Mouse (Mus musculus) T-helper 17 cell (primary cell): ENCODE data around the gene Jph2.
"Not testable (repeated sequence)": the region's sequence is repeated elsewhere in the genome, so short reads cannot be mapped to it uniquely, and the experiment has no call there.

Experiments used
- in situ Hi-C, 2 experiments: fragments of 300-600 bp; cut with MboI, MseI; formaldehyde crosslinking; loops; 1 replicate in 1 of 2; 2 replicates in 1 of 2; pipeline ENCODE4 v1.15.1; 2025; ENCODE audit warnings: high pct_unique_total_duplicates in 2 of 2

Jph2 gene

GRCm38 (mm10) chr2:163411840-163412239 lies 14.0 kb upstream of the Jph2 start:
- in situ Hi-C loops = no loop called here

DNA sequence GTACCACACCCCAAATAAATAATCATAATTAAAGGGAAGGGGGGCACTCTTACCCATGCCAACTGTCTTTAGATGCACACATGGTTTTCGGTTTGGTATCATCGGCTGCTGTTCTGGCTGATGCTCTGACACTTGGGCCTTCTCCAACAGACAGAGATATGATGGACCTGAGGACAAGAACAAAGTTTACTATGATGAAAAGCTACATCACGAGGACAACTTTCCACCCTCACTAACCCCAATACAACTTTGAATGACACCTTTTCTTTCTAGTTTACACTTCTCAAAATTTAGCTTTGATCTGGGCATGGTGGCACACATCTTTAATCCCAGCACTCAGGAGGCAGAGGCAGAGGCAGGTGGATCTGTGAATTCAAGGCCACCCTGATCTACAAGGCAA lies 13.6 kb upstream of the Jph2 start:
- in situ Hi-C loops = not testable (repeated sequence)

DNA sequence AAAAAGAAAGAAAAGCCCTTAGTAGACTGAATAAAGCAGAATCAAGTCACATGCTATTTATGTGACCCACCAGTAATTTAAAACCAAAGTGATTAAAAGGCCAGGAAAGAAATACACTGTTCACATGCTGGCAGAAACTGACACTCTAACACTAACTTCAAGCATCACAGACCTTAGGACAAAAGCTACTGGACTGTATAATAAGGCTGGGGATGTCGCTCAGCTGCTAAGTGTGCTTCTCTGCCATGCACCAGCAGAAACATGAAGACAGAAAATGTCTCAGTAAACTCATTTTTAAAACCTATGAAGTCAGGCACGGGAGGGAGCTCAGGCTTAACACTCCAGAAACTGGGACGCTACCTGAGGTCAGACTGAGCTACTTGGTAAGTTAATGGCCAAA lies 12.4 kb upstream of the Jph2 start:
- in situ Hi-C loops = no loop called here

- in situ Hi-C loops = no loop called here
Observed at GRCm38 (mm10) chr2:163404037-163404815, 6.4 kb upstream of the Jph2 start.

DNA sequence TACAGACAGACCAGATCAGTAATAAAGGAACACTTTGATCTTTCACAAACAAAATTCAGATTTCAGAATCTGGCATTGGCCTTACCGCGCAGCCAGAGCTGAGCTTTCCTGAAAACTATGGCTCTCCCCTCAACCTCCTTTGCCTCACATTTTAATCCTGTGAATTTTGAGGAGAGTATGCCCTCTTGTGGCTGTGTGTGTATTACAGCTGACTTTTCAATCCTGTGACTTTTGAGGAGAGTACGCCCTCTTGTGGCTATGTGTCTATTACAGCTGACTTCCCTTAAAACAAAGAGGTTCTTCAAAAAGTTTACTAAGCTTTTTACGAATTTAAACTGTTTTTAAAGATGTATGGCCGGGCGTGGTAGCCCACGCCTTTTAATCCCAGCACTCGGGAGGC lies 3.4 kb upstream of the Jph2 start:
- in situ Hi-C loops = no loop called here

- in situ Hi-C loops = loop anchor here in 1 of 2 experiments (5.0 kb wide), 1 partner anchor 57 kb away; no protein-coding TSS in a partner anchor
Observed at GRCm38 (mm10) chr2:163399222-163399621, 1.4 kb upstream of the Jph2 start.

DNA sequence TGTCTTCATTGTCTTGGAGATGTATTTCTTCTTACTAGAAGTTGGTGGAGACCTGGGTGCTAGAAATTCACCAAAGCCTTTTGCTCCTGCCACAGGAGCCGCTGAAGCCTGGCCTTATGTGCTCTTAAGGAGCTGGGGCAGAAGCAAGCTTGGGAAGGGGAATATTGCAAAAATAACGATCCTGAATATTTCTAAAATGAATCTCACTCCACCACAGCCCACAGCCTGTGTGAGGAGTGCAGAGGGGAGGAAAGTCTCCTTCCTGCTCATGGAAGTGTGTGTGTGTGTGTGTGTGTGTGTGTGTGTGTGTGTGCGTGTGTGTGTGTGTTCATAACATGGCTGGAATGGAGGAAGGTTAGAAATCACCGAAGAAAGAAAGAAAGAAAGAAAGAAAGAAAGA lies 977 bp upstream of the Jph2 start:
- in situ Hi-C loops = loop anchor here in 1 of 2 experiments (5.0 kb wide), 1 partner anchor 56 kb away; no protein-coding TSS in a partner anchor

- in situ Hi-C loops = loop anchor here in 1 of 2 experiments (5.0 kb wide), 1 partner anchor 55 kb away; no protein-coding TSS in a partner anchor
Observed at GRCm38 (mm10) chr2:163397071-163397470, 722 bp downstream of the Jph2 start.

GRCm38 (mm10) chr2:163394977-163395376 lies 2.8 kb downstream of the Jph2 start:
- in situ Hi-C loops = loop anchor here in 1 of 2 experiments (5.0 kb wide), 1 partner anchor 53 kb away; no protein-coding TSS in a partner anchor

DNA sequence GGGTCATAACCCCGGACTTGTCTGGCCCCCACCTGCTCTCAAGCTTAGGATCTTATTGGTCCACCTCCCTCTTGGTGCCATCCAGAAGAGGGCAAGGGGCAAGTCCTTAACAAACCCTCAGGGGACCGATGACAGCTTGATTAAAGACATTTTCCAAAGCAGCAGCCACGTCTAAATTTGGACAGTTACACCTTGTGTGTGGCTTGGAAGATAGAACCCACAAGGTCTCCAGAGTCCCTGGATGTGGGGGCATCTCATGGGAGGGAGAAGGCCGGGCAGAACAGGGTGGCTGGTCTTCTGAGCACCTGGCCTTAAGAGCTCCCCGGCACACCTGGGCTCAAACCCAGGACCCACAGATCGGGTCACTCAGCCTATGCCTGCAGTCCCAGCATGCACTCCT lies 3.8 kb downstream of the Jph2 start:
- in situ Hi-C loops = no loop called here

DNA sequence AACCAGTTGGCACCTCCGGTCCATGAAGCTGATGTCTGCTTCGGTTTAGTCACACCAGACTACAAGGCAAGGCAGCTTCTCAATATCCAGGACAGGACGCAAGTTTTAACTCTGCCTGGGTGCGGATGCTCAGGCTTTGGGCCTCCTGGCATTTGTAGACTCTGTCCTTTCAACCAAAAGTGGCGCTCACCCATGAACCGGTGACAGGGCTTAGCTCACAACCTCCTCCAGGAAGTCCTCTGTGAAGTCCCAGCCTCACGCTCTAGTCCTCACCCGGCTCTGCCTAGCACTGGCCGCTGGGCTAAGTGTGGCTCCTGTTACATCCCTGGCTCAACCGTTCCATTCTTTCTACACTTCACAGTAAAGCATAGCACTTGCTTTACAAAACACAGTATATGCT lies 4.6 kb downstream of the Jph2 start:
- in situ Hi-C loops = no loop called here

DNA sequence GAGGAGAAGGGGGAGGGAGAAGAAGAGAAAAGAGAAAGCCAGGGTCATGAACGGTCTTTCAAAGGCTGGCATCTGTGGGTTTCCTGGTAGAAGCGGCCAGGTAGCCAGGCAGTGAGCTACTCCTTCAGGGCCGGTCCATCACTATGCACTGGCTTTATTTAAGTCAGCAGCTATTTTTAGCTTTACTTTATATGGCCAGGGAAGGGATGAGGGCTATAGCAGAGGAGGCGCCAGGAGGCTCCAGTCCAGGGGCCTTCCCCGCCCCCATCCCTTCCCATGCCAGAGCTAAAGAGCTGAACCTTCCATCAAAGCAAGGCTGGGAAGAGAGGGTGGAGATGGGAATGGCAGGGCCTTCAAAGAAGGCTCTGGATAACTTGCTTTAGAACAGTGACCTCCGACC lies 5.4 kb downstream of the Jph2 start:
- in situ Hi-C loops = no loop called here

DNA sequence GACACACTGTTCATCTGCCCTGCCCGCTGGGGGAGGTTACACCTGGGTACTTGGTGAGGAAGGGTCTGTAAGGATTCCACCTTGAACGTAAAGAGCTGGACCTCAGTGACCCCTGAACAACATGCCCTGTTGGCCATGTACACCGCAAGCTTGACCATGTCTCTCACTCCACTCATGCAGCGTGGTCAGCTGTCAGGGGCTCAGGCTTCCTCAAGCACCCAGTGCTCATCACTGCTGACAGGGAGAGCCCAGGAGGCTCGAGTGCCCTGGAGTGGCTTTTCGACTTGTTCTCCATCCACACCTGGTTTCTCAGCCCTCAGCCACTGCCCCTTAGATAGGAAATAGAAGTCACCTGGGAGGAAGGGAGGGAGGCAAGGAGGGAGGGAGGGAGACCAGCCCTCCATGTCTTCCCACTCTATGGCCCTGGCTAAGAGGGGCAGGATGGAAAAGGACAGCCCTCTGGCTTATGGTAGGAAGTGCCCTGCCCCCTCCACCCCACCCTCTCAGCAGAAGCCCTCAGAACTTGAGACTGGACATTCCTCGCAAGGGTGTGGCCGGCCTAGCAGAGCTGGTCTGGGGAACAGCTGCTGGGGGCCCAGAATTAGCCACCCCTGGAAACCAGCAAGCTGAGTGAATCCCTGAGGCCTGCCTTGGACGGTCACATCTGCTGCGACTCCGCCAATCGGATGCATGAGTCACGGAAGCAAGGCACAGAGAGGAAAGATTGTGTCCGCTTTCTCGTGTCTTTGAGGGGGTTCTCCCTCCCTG lies 11.2 kb downstream of the Jph2 start:
- in situ Hi-C loops = no loop called here

- in situ Hi-C loops = no loop called here
Observed at GRCm38 (mm10) chr2:163385126-163385525, 12.7 kb downstream of the Jph2 start.

GRCm38 (mm10) chr2:163381246-163381645 lies 16.5 kb downstream of the Jph2 start:
- in situ Hi-C loops = no loop called here

GRCm38 (mm10) chr2:163379366-163379765 lies 18.4 kb downstream of the Jph2 start:
- in situ Hi-C loops = no loop called here

GRCm38 (mm10) chr2:163376082-163376481 lies 21.7 kb downstream of the Jph2 start:
- in situ Hi-C loops = no loop called here

DNA sequence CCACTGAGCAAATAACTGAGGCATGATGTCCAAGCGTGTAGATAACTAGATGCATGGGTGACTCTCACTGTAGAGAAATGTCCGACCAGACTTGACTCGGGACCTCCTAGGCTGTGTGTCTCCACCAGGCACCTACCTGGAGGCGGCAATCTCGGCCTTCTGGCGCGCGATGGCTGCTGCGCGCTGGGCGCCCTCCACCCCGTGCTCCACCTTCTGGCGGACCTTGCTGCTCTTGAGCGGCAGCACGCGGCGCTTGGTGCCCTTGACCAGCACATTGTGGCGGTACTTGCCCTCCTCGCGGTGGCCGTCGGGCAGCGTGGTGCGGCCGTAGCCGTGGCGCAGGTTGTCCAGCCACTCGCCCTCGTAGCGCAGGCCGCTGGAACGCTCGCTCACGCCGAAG lies 22.3 kb downstream of the Jph2 start:
- in situ Hi-C loops = no loop called here

DNA sequence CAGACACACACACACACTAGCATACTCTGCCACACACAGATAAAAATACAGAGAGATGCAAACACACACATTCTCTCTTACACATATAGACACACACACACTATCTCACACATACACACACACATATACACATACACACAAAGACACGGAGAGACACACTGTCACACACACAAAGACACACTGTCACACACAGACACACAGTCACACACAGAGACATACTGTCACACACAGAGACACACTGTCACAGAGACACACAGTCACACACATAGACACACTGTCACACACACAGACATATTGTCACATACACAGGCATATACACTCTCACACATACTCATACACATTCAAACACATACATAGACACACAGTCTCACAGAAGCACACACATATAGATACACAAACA lies 25.2 kb downstream of the Jph2 start:
- in situ Hi-C loops = no loop called here

DNA sequence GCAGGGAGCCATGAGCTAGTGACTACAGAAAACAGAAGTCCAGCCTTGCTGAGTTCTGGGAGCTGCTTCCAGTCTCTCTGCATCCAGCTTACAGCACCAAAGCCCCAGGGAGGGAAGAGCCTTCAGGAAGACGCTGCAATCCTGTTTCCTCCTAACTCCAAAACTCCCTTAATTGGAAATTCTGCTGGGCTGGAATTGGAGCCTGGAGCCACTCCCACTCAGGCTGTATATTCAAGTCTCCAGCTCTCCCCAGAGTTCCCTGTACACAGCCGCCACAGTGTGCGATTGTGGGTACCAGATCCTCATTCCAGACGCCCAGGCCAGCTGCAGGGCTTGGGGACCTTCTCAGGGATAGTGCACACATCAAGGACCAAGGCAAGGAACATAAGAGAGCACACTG lies 27.6 kb downstream of the Jph2 start:
- in situ Hi-C loops = no loop called here

- in situ Hi-C loops = no loop called here
Observed at GRCm38 (mm10) chr2:163364785-163365541, 32.8 kb downstream of the Jph2 start.
